Mouse (Mus musculus): Measurements from ENCODE around the gene Tgif1. TPM values are rescaled to one million over a fixed set of nuclear protein-coding genes. Genes with fewer than 3 reads are reported as not detected.

The Tgif1 gene
- polyA plus RNA-seq, 1 experiment from 2014 or later: 24.5 TPM

DNA sequence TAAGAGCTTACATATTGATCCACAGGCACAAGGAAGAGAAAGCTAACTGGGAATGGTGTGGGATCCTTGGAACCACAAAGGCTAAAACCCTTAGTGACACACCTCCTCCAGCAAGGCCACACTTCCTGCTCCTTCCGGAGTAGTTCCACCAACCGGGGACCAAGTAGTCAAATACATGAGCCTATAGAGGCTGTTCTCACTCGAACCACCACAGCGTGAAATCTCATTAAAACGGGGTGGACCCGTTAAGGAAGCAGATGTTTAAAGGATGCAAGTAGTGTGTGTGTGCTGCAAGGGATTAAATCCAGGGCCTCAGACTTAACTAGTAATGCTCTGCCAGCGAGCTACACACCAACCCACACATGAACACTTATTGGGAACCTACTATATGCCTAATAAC lies 27.8 kb upstream of the Tgif1 start:
- 73% methylated on average over 7 of the region's 7 CpGs for WGBS
- ATAC-seq: no peak
- TF ChIP-seq CTCF (IDR thresholded peaks at IDR 0.05; ENCODE audit: low read depth): no peak

GRCm38 (mm10) chr17:70878237-70878636 lies 24.9 kb upstream of the Tgif1 start:
- no peaks in the 10 kb centered on the region for H3K9me3 ChIP-seq (ENCODE audit: control insufficient read depth)
- H3K4me3 ChIP-seq (ENCODE audit: low read depth, low read length): no peak overlapping the region
- H3K9ac ChIP-seq (ENCODE audit: low read depth, low read length): no peak overlapping the region
- no peaks in the 10 kb centered on the region for H3K36me3 ChIP-seq (ENCODE audit: control insufficient read depth, insufficient read depth)
- no peak for ATAC-seq
- no peak overlapping the region for H3K4me2 ChIP-seq (replicated peaks; ENCODE audit: low read depth)
- H3K27ac ChIP-seq (ENCODE audit: low read depth, low read length): no peak overlapping the region
- TF ChIP-seq CTCF (IDR thresholded peaks at IDR 0.05; ENCODE audit: low read depth): no peak
- H3K27me3 ChIP-seq (replicated peaks; ENCODE audit: control insufficient read depth, insufficient read depth, low read length): no peaks in the 10 kb centered on the region
- no peaks in the 10 kb centered on the region for H3K4me1 ChIP-seq (replicated peaks; ENCODE audit: control insufficient read depth, insufficient read depth, low read length)

More for the DNA sequence above, 27.8 kb upstream of the Tgif1 start:
- H3K9ac ChIP-seq (ENCODE audit: low read depth, low read length): no peak overlapping the region
- no peaks in the 10 kb centered on the region for H3K4me1 ChIP-seq (replicated peaks; ENCODE audit: control insufficient read depth, insufficient read depth, low read length)
- no peak overlapping the region for H3K27ac ChIP-seq (ENCODE audit: low read depth, low read length)
- no peaks in the 10 kb centered on the region for H3K9me3 ChIP-seq (ENCODE audit: control insufficient read depth)
- H3K27me3 ChIP-seq (replicated peaks; ENCODE audit: control insufficient read depth, insufficient read depth, low read length): no peaks in the 10 kb centered on the region
- no peak overlapping the region for H3K4me2 ChIP-seq (replicated peaks; ENCODE audit: low read depth)
- H3K4me3 ChIP-seq (ENCODE audit: low read depth, low read length): no peak overlapping the region
- no peaks in the 10 kb centered on the region for H3K36me3 ChIP-seq (ENCODE audit: control insufficient read depth, insufficient read depth)

DNA sequence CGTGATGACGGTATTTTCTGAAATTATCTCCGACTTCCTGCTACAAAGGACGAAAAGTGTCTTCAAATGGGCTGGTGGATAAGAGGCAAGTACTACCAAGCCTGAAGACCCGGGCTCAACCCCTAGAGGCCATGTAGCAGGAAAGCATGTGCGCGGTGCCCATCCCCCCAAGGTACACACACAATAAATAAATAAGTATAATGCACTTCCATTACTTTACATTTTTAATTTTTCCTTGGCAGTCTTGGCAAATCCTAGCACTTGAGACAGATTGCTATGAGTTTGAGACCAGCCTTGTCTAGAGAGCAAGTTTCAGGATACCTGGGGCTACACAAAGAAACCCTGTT lies 20.4 kb upstream of the Tgif1 start:
- Histone ChIP-seq H3K9me3 (ENCODE audit: control insufficient read depth) (no peaks in the 10 kb centered on the region), H3K27ac (ENCODE audit: low read depth, low read length) (no peak overlapping the region), H3K4me3 (ENCODE audit: low read depth, low read length) (no peak overlapping the region; the same call in 1 of the 2 replicates), H3K27me3 (replicated peaks; ENCODE audit: control insufficient read depth, insufficient read depth, low read length) (no peaks in the 10 kb centered on the region), H3K4me2 (replicated peaks; ENCODE audit: low read depth) (peak overlapping the region; percentile 54), H3K9ac (ENCODE audit: low read depth, low read length) (no peak overlapping the region; the same call in 1 of the 2 replicates), H3K4me1 (replicated peaks; ENCODE audit: control insufficient read depth, insufficient read depth, low read length) (no peaks in the 10 kb centered on the region), H3K36me3 (ENCODE audit: control insufficient read depth, insufficient read depth) (no peaks in the 10 kb centered on the region)
- TF ChIP-seq CTCF (IDR thresholded peaks at IDR 0.05; ENCODE audit: low read depth): 0 out of 2 replicates have a peak, but pooled peaks have one; percentile 10
- 39% methylated on average over 7 of the region's 7 CpGs for WGBS
- no peak for ATAC-seq

GRCm38 (mm10) chr17:70872936-70873777 lies 19.8 kb upstream of the Tgif1 start:
- Histone ChIP-seq H3K9me3 (ENCODE audit: control insufficient read depth) (no peaks in the 10 kb centered on the region), H3K4me3 (ENCODE audit: low read depth, low read length) (no peak overlapping the region; the same call in 1 of the 2 replicates), H3K27ac (ENCODE audit: low read depth, low read length) (no peak overlapping the region), H3K4me1 (replicated peaks; ENCODE audit: control insufficient read depth, insufficient read depth, low read length) (no peaks in the 10 kb centered on the region), H3K9ac (ENCODE audit: low read depth, low read length) (no peak overlapping the region; the same call in 1 of the 2 replicates), H3K36me3 (ENCODE audit: control insufficient read depth, insufficient read depth) (no peaks in the 10 kb centered on the region), H3K27me3 (replicated peaks; ENCODE audit: control insufficient read depth, insufficient read depth, low read length) (no peaks in the 10 kb centered on the region), H3K4me2 (replicated peaks; ENCODE audit: low read depth) (peak overlapping the region; percentile 54)
- whole genome bisulfite sequencing: 36% methylated on average over 21 of the region's 21 CpGs
- TF ChIP-seq CTCF (IDR thresholded peaks at IDR 0.05; ENCODE audit: low read depth): no peak
- no peak for ATAC-seq

GRCm38 (mm10) chr17:70872094-70872929 lies 19.0 kb upstream of the Tgif1 start:
- Histone ChIP-seq H3K27me3 (replicated peaks; ENCODE audit: control insufficient read depth, insufficient read depth, low read length) (no peaks in the 10 kb centered on the region), H3K9ac (ENCODE audit: low read depth, low read length) (no peak overlapping the region), H3K9me3 (ENCODE audit: control insufficient read depth) (no peaks in the 10 kb centered on the region), H3K4me3 (ENCODE audit: low read depth, low read length) (no peak overlapping the region), H3K4me1 (replicated peaks; ENCODE audit: control insufficient read depth, insufficient read depth, low read length) (no peaks in the 10 kb centered on the region), H3K4me2 (replicated peaks; ENCODE audit: low read depth) (no peak overlapping the region), H3K27ac (ENCODE audit: low read depth, low read length) (no peak overlapping the region), H3K36me3 (ENCODE audit: control insufficient read depth, insufficient read depth) (no peaks in the 10 kb centered on the region)
- ATAC-seq: no peak
- TF ChIP-seq CTCF (IDR thresholded peaks at IDR 0.05; ENCODE audit: low read depth): no peak
- 51% methylated on average over 14 of the region's 14 CpGs for WGBS

- Histone ChIP-seq H3K9ac (ENCODE audit: low read depth, low read length) (no peak overlapping the region), H3K27me3 (replicated peaks; ENCODE audit: control insufficient read depth, insufficient read depth, low read length) (no peaks in the 10 kb centered on the region), H3K4me3 (ENCODE audit: low read depth, low read length) (no peak overlapping the region), H3K4me1 (replicated peaks; ENCODE audit: control insufficient read depth, insufficient read depth, low read length) (no peaks in the 10 kb centered on the region), H3K4me2 (replicated peaks; ENCODE audit: low read depth) (no peak overlapping the region), H3K9me3 (ENCODE audit: control insufficient read depth) (no peaks in the 10 kb centered on the region), H3K27ac (ENCODE audit: low read depth, low read length) (no peak overlapping the region), H3K36me3 (ENCODE audit: control insufficient read depth, insufficient read depth) (no peaks in the 10 kb centered on the region)
- no peak for ATAC-seq
- TF ChIP-seq CTCF (IDR thresholded peaks at IDR 0.05; ENCODE audit: low read depth): no peak
- 71% methylated on average over 5 of the region's 5 CpGs for WGBS
These were observed 18.3 kb upstream of the Tgif1 start for GRCm38 (mm10) chr17:70871676-70872075.

All from intestine, postnatal 0 days (tissue).